Mouse (Mus musculus) embryonic facial prominence, embryonic 11.5 days (tissue): Measurements from ENCODE around the gene Olfr297. TPM values are rescaled to one million over a fixed set of nuclear protein-coding genes. Genes with fewer than 3 reads are reported as not detected.

ENCODE experiments used
- ATAC-seq: fragments of 200-750 bp; cut with Nextera tagmentation; replicated peaks from 2 replicates; pipeline ENCODE4 v1.8.0; 2017; ENCODE audit warnings: low read depth; ENCODE audit not compliant: insufficient number of reproducible peaks, low FRiP score, low TSS enrichment
- DNase-seq: peaks from one replicate; pipeline ENCODE4 v3.0.0-alpha.2; 2015; ENCODE audit warnings: low spot score
- H3K27ac ChIP-seq: fragments of 300-500 bp; sonication (generic); replicated peaks from 2 replicates; pipeline ENCODE4 v1.5.1; 2014; ENCODE audit warnings: mild to moderate bottlenecking, low read depth, low read length, control low read depth
- H3K27me3 ChIP-seq: fragments of 300-500 bp; sonication (generic); 2 replicates; pipeline ENCODE4 v1.6.1; 2014; ENCODE audit warnings: mild to moderate bottlenecking, low read length, moderate library complexity, mixed read lengths; ENCODE audit not compliant: control insufficient read depth, insufficient read depth
- H3K36me3 ChIP-seq: fragments of 300-500 bp; sonication (generic); replicated peaks from 2 replicates; pipeline ENCODE4 v1.6.1; 2014; ENCODE audit warnings: low read depth, mild to moderate bottlenecking, low read length, moderate library complexity, mixed read lengths; ENCODE audit not compliant: control insufficient read depth, insufficient read depth
- H3K4me1 ChIP-seq: fragments of 300-500 bp; sonication (generic); 2 replicates; pipeline ENCODE4 v1.6.1; 2014; ENCODE audit warnings: low read length, mixed read lengths; ENCODE audit not compliant: control insufficient read depth, insufficient read depth
- H3K4me2 ChIP-seq: fragments of 300-500 bp; sonication (generic); 2 replicates; pipeline ENCODE4 v1.6.1; 2014; ENCODE audit warnings: low read depth, mild to moderate bottlenecking, control low read depth, low read length, moderate library complexity
- H3K4me3 ChIP-seq: fragments of 300-500 bp; sonication (generic); 2 replicates; pipeline ENCODE4 v1.5.1; 2014; ENCODE audit warnings: low read depth, low read length, control low read depth
- H3K9ac ChIP-seq: fragments of 300-500 bp; sonication (generic); replicated peaks from 2 replicates; pipeline ENCODE4 v1.6.1; 2014; ENCODE audit warnings: mild to moderate bottlenecking, control low read depth, low read length
- H3K9me3 ChIP-seq: fragments of 300-500 bp; sonication (generic); replicated peaks from 2 replicates; pipeline ENCODE4 v1.6.1; 2016; ENCODE audit warnings: mild to moderate bottlenecking, low read length, inconsistent platforms, mixed read lengths; ENCODE audit not compliant: control insufficient read depth
- WGBS: fragments of 180-500 bp; shearing (Covaris S2); extraction: QIAGEN DNeasy Blood & Tissue Kit; methylation state at CpG from one replicate; pipeline ENCODE4 v1.1.7; 2014; 5-methylcytosine and 5-hydroxymethylcytosine counted together
- polyA plus RNA-seq: library from polyadenylated mRNA; unstranded; fragments of >200 nt; fragmentation: Nextera tagmentation; extraction: Ambion mirVana; gene quantifications from 2 replicates; pipeline ENCODE4 v1.2.1, GENCODE M21; 2014

The Olfr297 gene
- polyA plus RNA-seq: not detected in 2 replicates

GRCm38 (mm10) chr7:86519668-86520067 lies at the start of gene Olfr297:
Gene Olfr297, plus strand, starts transcription at chr7:86519968.
- H3K27ac ChIP-seq: no peak within 1 kb of the TSS
- no peak within 1 kb of the TSS for H3K4me2 ChIP-seq
- no peak for DNase-seq
- H3K27me3 ChIP-seq: no peaks in the 10 kb centered on the region
- no peaks in the 10 kb centered on the region for H3K4me1 ChIP-seq
- no peak within 1 kb of the TSS for H3K4me3 ChIP-seq
- no peaks in the 10 kb centered on the region for H3K9me3 ChIP-seq
- no peak within 1 kb of the TSS for H3K9ac ChIP-seq
- no peaks in the 10 kb centered on the region for H3K36me3 ChIP-seq
- ATAC-seq: no peak

DNA sequence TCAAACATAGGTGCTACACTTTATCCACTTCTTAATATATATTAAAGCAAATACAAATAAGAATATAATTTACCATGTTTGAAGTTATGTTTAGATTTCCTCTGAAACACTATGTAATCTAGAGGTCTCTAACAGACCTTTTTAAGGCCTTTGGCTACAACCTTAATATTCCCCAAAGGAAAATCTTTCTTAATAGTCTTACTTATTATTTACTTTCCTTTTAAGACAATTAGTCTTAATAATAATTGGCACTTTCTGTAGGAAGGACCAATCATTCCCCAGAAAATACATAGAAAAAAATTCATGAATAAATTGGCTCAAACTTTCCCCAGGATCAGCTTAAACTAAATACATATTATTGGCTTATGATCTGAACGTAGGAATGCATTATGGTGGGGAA lies 27.4 kb upstream of the Olfr297 start, which contains the start of gene Olfr298:
Gene Olfr298, minus strand, starts transcription at position 101 of the 400 bp plus-strand sequence.
- DNase-seq (no peak), ATAC-seq (no peak)
- 80% methylated on average over 1 of the region's 1 CpGs for WGBS
- H3K4me1 ChIP-seq: no peaks in the 10 kb centered on the region
- no peaks in the 10 kb centered on the region for H3K27me3 ChIP-seq
- H3K36me3 ChIP-seq: no peaks in the 10 kb centered on the region
- H3K9me3 ChIP-seq: no peaks in the 10 kb centered on the region
- no peak within 1 kb of the TSS for H3K4me2 ChIP-seq
- H3K9ac ChIP-seq: no peak within 1 kb of the TSS
- no peak within 1 kb of the TSS for H3K27ac ChIP-seq
- no peak within 1 kb of the TSS for H3K4me3 ChIP-seq

Other genes starting within 250 kb of the Olfr297 start
- gene Olfr310, start 242.8 kb upstream of the Olfr297 start, polyA plus RNA-seq: not detected in 2 replicates
- gene Olfr309, start 206.3 kb upstream of the Olfr297 start, polyA plus RNA-seq: not detected in 2 replicates
- gene Olfr308, start 194.3 kb upstream of the Olfr297 start, polyA plus RNA-seq: not detected in 2 replicates
- gene Olfr307, start 182.4 kb upstream of the Olfr297 start, polyA plus RNA-seq: not detected in 2 replicates
- gene Olfr305, start 153.0 kb upstream of the Olfr297 start, polyA plus RNA-seq: not detected in 2 replicates
- gene Olfr304, start 133.3 kb upstream of the Olfr297 start, polyA plus RNA-seq: not detected in 2 replicates
- not detected in 2 replicates for gene Olfr303, start 122.2 kb upstream of the Olfr297 start, polyA plus RNA-seq
- gene Olfr301, start 116.1 kb upstream of the Olfr297 start, polyA plus RNA-seq: not detected in 2 replicates
- gene Olfr299, start 60.0 kb upstream of the Olfr297 start, polyA plus RNA-seq: not detected in 2 replicates
- gene Olfr298, start 27.5 kb upstream of the Olfr297 start, polyA plus RNA-seq: not detected in 2 replicates
- gene Olfr295, start 63.9 kb downstream of the Olfr297 start, polyA plus RNA-seq: not detected in 2 replicates
- gene Olfr294, start 96.7 kb downstream of the Olfr297 start, polyA plus RNA-seq: not detected in 2 replicates
- gene Olfr293, start 129.1 kb downstream of the Olfr297 start, polyA plus RNA-seq: not detected in 2 replicates
- gene Olfr292, start 168.4 kb downstream of the Olfr297 start, polyA plus RNA-seq: not detected in 2 replicates